Mouse (Mus musculus) bone marrow, adult 2 months (tissue): ENCODE measurements around the gene Jun.

Experiments
- CTCF ChIP-seq: fragments of 200-500 bp; IDR thresholded peaks from 2 replicates; pipeline ENCODE4 v1.5.1; 2011; ENCODE audit warnings: low read length, control low read depth; ENCODE audit not compliant: control insufficient read depth, insufficient read depth
- POLR2A ChIP-seq: fragments of 200-500 bp; IDR thresholded peaks from 2 replicates; pipeline ENCODE4 v1.6.1; 2011; ENCODE audit warnings: low read depth, mild to moderate bottlenecking, control low read depth, low read length, borderline replicate concordance; ENCODE audit not compliant: control insufficient read depth

- no peak for TF ChIP-seq CTCF
- no peak for TF ChIP-seq POLR2A
Observed at GRCm38 (mm10) chr4:95098722-95099097, 46.7 kb upstream of the Jun start.
